Mouse (Mus musculus) cerebral cortex, adult 2 months (tissue): ENCODE results near the gene Tex22.

Experiments used
- WGBS: fragments of 180-500 bp; shearing (Covaris S2); methylation state at CpG from one replicate; pipeline ENCODE4 v1.1.7; 2018; 5-methylcytosine and 5-hydroxymethylcytosine counted together

Gene Tex22

DNA sequence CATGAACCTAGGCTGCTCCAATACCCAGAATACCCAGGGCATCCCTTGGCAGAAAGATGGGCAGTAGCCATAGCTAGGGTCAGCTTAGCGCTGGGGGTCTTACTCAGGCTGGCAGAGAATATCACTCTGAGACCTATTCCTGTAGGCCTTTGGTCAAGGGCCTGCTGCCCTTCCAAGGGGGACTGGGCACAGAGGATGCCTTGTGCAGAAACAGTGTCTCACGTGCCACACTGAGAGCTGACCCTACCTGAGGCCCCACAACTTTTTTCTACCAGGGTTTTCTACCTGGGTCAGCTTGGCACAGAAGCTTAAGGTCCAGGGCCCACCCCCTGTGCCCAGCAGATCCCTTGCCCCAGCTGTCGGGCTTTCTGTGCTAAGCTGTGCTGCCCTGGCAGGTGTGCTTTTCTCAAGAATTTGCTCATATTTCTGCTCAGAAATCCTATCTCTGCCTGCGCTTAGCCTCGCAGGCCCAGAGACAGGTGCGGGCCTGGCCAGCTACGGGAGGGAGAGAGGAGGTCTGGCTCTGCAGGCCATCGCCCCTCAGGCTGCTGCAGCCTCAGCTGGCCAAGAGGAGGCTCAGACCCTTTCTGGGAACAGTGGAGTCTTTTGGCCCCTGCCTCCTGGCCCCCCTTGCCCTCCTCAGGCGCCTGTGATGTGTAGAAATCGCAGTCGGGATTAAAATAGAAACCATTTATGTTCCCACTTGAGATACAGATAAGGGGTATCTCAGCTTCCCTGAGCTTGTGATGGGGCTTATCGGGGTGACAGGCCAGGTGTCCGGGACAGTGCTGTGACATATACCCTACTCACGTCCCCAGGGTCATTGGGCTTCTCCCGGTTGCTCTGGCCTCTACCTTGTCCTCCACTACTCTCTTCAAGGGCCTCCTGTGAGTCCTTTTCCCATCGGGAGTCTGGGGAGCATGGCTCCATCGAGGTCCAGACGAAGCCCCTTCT, 63.2 kb downstream of the Tex22 start:
- 84% methylated on average over 18 of the region's 18 CpGs for WGBS

DNA sequence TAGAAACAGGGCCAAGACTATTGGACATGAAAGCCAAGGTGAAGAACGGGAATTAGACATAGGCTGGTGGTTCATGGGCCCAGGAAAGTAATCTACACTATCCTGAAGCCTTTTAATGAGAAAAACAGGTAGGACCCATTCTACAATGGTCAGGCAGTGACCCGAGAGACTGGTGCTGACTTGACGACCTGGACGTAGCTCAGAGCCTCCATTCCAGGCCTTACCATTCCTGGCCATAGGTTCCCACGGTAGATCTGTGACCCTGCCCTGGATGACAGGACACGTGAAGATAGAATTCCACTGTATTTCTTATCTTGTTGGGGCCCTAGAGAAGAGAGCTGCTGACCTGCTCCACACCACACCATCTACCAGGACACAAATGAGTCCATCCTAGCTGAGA, 64.0 kb downstream of the Tex22 start:
- 92% methylated on average over 6 of the region's 6 CpGs for WGBS
